8 mouse cellular contexts compared by ENCODE assay signal in the genomic region with DNA sequence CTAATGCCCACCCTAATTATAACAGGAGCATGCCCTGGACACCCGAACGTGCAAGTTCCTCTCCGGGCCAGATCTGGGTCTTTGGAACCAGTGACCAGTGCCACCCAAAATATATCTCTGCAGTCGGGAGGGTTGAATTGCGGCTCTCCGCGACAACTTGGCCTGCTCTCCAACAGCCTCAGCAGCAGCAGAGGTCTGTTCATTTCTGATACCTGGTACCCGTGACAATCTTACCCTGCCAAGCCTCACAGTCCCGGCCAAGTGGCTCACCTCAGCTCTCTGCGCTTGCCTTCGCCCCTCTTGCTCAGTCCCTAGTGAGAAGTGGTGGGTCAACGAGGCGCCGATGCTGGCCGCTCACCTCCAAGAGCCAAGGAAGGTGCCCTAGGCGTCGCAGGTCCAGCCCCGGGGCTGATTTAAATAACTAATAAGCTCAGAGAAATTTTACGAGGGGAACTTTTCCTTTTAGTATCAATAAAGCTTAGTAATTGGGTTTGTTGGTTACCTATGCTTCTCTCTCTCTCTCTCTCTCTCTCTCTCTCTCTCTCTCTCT. TPM values are rescaled to one million over a fixed set of nuclear protein-coding genes. Genes with fewer than 3 reads are reported as not detected.
DNase-seq lines count a peak whose midpoint lies in the region; ATAC-seq lines count a peak whose summit lies in the region.

A gene (minus strand): TSS at position 500 of the 550 bp plus-strand sequence.

- H3K27ac ChIP-seq in kidney, embryonic 14.5 days (ENCODE audit: low read depth, low read length), result no peak within 1 kb of the TSS
- no peak within 1 kb of the TSS for H3K27ac ChIP-seq in brown adipose tissue, adult 24 weeks (replicated peaks; ENCODE audit: low read depth, low read length)
- no peak within 1 kb of the TSS for H3K27ac ChIP-seq in hindbrain, embryonic 11.5 days (ENCODE audit: low read depth, low read length)
- H3K27ac ChIP-seq in limb, embryonic 15.5 days, result no peak within 1 kb of the TSS

- H3K36me3 ChIP-seq in kidney, embryonic 14.5 days (ENCODE audit: control insufficient read depth, insufficient read depth, low read length), result no peaks in the 10 kb centered on the region
- no peaks in the 10 kb centered on the region for H3K36me3 ChIP-seq in hindbrain, embryonic 11.5 days (ENCODE audit: control insufficient read depth, insufficient read depth, low read length)
- H3K36me3 ChIP-seq in limb, embryonic 15.5 days, result no peaks in the 10 kb centered on the region

- ATAC-seq in kidney, embryonic 14.5 days (ENCODE audit: low FRiP score, low TSS enrichment), result no peak
- ATAC-seq in hindbrain, embryonic 11.5 days (ENCODE audit: low FRiP score), result no peak
- ATAC-seq in limb, embryonic 15.5 days (ENCODE audit: insufficient number of reproducible peaks, low FRiP score, low TSS enrichment, low read depth), result no peak
- ATAC-seq in CD4-positive, CD25-positive, alpha-beta regulatory T cell, adult 4 months, result no peak

- WGBS in kidney, embryonic 14.5 days, result 3% methylated on average over 19 of the region's 19 CpGs
- WGBS in hindbrain, embryonic 11.5 days, result under 1% methylated on average over 19 of the region's 19 CpGs
- 2% methylated on average over 19 of the region's 19 CpGs for WGBS in limb, embryonic 15.5 days

- peak within 1 kb of the TSS; percentile 17 for H3K4me3 ChIP-seq in kidney, embryonic 14.5 days (ENCODE audit: low read length)
- H3K4me3 ChIP-seq in brown adipose tissue, adult 24 weeks (ENCODE audit: insufficient read depth, low read depth, low read length), result 0 out of 2 replicates have a peak within 1 kb of the TSS, but pooled peaks have one; percentile 9
- peak within 1 kb of the TSS; percentile 20 for H3K4me3 ChIP-seq in hindbrain, embryonic 11.5 days (ENCODE audit: low read depth, low read length)
- peak within 1 kb of the TSS; percentile 30 for H3K4me3 ChIP-seq in limb, embryonic 15.5 days

- H3K9ac ChIP-seq in kidney, embryonic 14.5 days (ENCODE audit: low read depth, low read length), result no peak within 1 kb of the TSS
- H3K9ac ChIP-seq in hindbrain, embryonic 11.5 days (ENCODE audit: low read depth, low read length), result no peak within 1 kb of the TSS
- H3K9ac ChIP-seq in limb, embryonic 15.5 days, result no peak within 1 kb of the TSS

- no peak for DNase-seq in kidney, postnatal 25 days
- peak; percentile 57 for DNase-seq in hindbrain, embryonic 11.5 days (ENCODE audit: low spot score)
- DNase-seq in right cerebral cortex, postnatal 4 days, result no peak
- no peak for DNase-seq in Muller cell, postnatal 12 days (ENCODE audit: inconsistent ontology term)

- peaks cover 70% of the 10 kb centered on the region for H3K27me3 ChIP-seq in kidney, embryonic 14.5 days (ENCODE audit: control insufficient read depth, insufficient read depth, low read length)
- peaks cover 69% of the 10 kb centered on the region for H3K27me3 ChIP-seq in hindbrain, embryonic 11.5 days (ENCODE audit: control insufficient read depth, insufficient read depth, low read length)
- H3K27me3 ChIP-seq in limb, embryonic 15.5 days, result peaks cover 70% of the 10 kb centered on the region

- no peaks in the 10 kb centered on the region for H3K9me3 ChIP-seq in kidney, embryonic 14.5 days (ENCODE audit: control insufficient read depth, low read length)
- H3K9me3 ChIP-seq in hindbrain, embryonic 11.5 days (ENCODE audit: control insufficient read depth, low read length), result no peaks in the 10 kb centered on the region
- no peaks in the 10 kb centered on the region for H3K9me3 ChIP-seq in limb, embryonic 15.5 days

- peak within 1 kb of the TSS; percentile 33 for H3K4me2 ChIP-seq in kidney, embryonic 14.5 days (replicated peaks; ENCODE audit: low read depth, low read length)
- peak within 1 kb of the TSS; percentile 24 for H3K4me2 ChIP-seq in hindbrain, embryonic 11.5 days (replicated peaks; ENCODE audit: low read depth, low read length)
- peak within 1 kb of the TSS; percentile 47 for H3K4me2 ChIP-seq in limb, embryonic 15.5 days

- H3K4me1 ChIP-seq in kidney, embryonic 14.5 days (ENCODE audit: control insufficient read depth, insufficient read depth, low read length), result no peaks in the 10 kb centered on the region
- H3K4me1 ChIP-seq in brown adipose tissue, adult 24 weeks (ENCODE audit: control insufficient read depth, insufficient read depth, insufficient read length, low read length), result no peaks in the 10 kb centered on the region
- H3K4me1 ChIP-seq in hindbrain, embryonic 11.5 days (replicated peaks; ENCODE audit: control insufficient read depth, insufficient read depth, low read length), result 0 out of 2 replicates have a peak, but pooled peaks cover 2% of the 10 kb centered on the region
- peaks cover 37% of the 10 kb centered on the region for H3K4me1 ChIP-seq in limb, embryonic 15.5 days

RNA-seq across cellular contexts. Expression of the gene that starts here (rescaled TPM):
- polyA plus RNA-seq in kidney, embryonic 14.5 days (2014; fragmentation: Nextera tagmentation; extraction: Ambion mirVana), result 1.1 and 2.0 TPM in 2 replicates
- 0.32 and 1.4 TPM in 2 replicates for polyA plus RNA-seq in brown adipose tissue, adult 24 weeks (2012; ENCODE audit: insufficient read depth, insufficient read length, missing spikeins)
- polyA plus RNA-seq in hindbrain, embryonic 11.5 days (2014; fragmentation: Nextera tagmentation; extraction: Ambion mirVana), result 1.9 and 2.0 TPM in 2 replicates
- 4.3 and 5.6 TPM in 2 replicates for polyA plus RNA-seq in limb, embryonic 15.5 days (2015; fragmentation: Nextera tagmentation; extraction: Ambion mirVana)
- polyA plus RNA-seq in CD4-positive, CD25-positive, alpha-beta regulatory T cell, adult 4 months (2017; shearing (Covaris generic)), result not detected
